Mouse (Mus musculus) gastrocnemius, adult 8-10 months (tissue): ENCODE measurements at regions not wholly inside any gene's neighbourhood (a gene's known extent, or its start where the extent isn't known, plus 50 kb on each side); places are given as distances from the start of the nearest gene placed in this dataset.
"Not testable (repeated sequence)": the region's sequence is repeated elsewhere in the genome, so short reads cannot be mapped to it uniquely, and the experiment has no call there.

Source experiments
- DNase-seq, 2 experiments: peaks; one replicate each; pipeline ENCODE4 v3.0.0; 2022; ENCODE audit warnings: low spot score in 2 of 2

GRCm38 (mm10) chr13:35581616-35582015 is 78.0 kb upstream of the Cdyl start:
- DNase-seq = no peak

GRCm38 (mm10) chr13:35598003-35598402 is 61.6 kb upstream of the Cdyl start:
- no peak for DNase-seq

- no peak for DNase-seq
Observed at GRCm38 (mm10) chr13:35601560-35602135, 58.0 kb upstream of the Cdyl start.

GRCm38 (mm10) chr13:35603080-35603479 is 56.6 kb upstream of the Cdyl start:
- no peak for DNase-seq

GRCm38 (mm10) chr13:35604061-35604460 is 55.6 kb upstream of the Cdyl start:
- DNase-seq = peak in 1 of 2 experiments; percentile 17

GRCm38 (mm10) chr13:35604765-35605164 is 54.9 kb upstream of the Cdyl start:
- DNase-seq = no peak

GRCm38 (mm10) chr13:35606857-35607561 is 52.6 kb upstream of the Cdyl start:
- not testable (repeated sequence) for DNase-seq

GRCm38 (mm10) chr13:35607710-35608109 is 51.9 kb upstream of the Cdyl start:
- DNase-seq = no peak
